Mouse (Mus musculus): ENCODE results near the gene Synpr. TPM values are rescaled to one million over a fixed set of nuclear protein-coding genes. Genes with fewer than 3 reads are reported as not detected.

Synpr gene
- polyA plus RNA-seq, 1 experiment from 2014 or later: 7.7 TPM

DNA sequence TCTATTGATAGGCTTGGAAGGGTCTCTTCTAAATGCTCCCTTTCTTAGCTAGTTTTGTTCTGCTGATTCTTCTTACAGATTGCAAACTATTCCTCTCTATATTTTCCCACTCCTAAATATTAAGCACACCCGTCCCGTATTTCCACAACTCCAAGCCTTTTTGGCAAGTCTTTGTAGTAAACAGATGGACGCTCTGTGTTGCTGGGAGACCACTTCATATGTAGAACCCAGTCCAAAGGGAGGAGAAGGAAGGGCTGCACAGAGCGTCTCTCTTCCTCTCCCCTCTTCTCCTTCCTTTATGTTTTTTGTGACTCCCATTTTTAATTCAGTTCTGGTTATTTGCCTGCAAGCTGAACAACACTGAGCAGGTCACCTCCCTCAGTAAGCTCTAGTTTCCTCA, 1.4 kb upstream of the Synpr start:
- DNase-seq (ENCODE audit: low spot score, missing footprints) (no peak), ATAC-seq (ENCODE audit: low FRiP score) (no peak)
- WGBS: 69% methylated on average over 4 of the region's 4 CpGs
- Histone ChIP-seq H3K9me3 (ENCODE audit: control insufficient read depth, low read length) (no peaks in the 10 kb centered on the region), H3K36me3 (ENCODE audit: control insufficient read depth, insufficient read depth, low read length) (no peaks in the 10 kb centered on the region), H3K4me3 (ENCODE audit: low read depth, low read length) (no peak overlapping the region), H3K27ac (ENCODE audit: low read depth, low read length) (no peak overlapping the region), H3K27me3 (ENCODE audit: control insufficient read depth, insufficient read depth, low read length) (no peaks in the 10 kb centered on the region; the same call in 1 of the 2 replicates), H3K4me2 (no peak overlapping the region), H3K4me1 (ENCODE audit: control insufficient read depth, insufficient read depth, low read length) (no peaks in the 10 kb centered on the region; the same call in 1 of the 2 replicates), H3K9ac (ENCODE audit: low read length) (no peak overlapping the region)

DNA sequence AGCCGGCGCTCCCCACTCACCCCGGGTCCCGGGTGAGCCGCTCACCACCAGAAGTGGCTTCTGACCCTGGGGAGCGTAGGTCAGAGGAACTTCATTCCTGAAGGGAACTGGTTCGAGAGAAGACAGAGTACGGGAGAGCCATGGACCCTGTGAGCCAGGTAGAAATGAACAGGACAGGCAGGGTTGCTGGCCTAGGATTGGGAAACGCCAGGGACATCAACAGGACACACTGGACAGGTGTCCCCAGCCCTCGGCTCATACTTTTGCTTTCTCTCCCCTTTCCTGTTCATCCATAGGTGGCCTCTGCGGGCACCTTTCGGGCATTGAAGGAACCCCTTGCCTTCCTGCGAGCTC, 242 bp downstream of the Synpr start:
- Histone ChIP-seq H3K4me1 (ENCODE audit: control insufficient read depth, insufficient read depth, low read length) (no peaks in the 10 kb centered on the region; the same call in 1 of the 2 replicates), H3K27me3 (ENCODE audit: control insufficient read depth, insufficient read depth, low read length) (no peaks in the 10 kb centered on the region; the same call in 1 of the 2 replicates), H3K9ac (ENCODE audit: low read length) (peak overlapping the region; percentile 56), H3K4me2 (peak overlapping the region; percentile 78), H3K4me3 (ENCODE audit: low read depth, low read length) (peak overlapping the region; percentile 33), H3K36me3 (ENCODE audit: control insufficient read depth, insufficient read depth, low read length) (no peaks in the 10 kb centered on the region), H3K9me3 (ENCODE audit: control insufficient read depth, low read length) (no peaks in the 10 kb centered on the region), H3K27ac (ENCODE audit: low read depth, low read length) (no peak overlapping the region)
- 13% methylated on average over 13 of the region's 13 CpGs for WGBS
- DNase-seq (ENCODE audit: low spot score, missing footprints) (no peak), ATAC-seq (ENCODE audit: low FRiP score) (no peak)

DNA sequence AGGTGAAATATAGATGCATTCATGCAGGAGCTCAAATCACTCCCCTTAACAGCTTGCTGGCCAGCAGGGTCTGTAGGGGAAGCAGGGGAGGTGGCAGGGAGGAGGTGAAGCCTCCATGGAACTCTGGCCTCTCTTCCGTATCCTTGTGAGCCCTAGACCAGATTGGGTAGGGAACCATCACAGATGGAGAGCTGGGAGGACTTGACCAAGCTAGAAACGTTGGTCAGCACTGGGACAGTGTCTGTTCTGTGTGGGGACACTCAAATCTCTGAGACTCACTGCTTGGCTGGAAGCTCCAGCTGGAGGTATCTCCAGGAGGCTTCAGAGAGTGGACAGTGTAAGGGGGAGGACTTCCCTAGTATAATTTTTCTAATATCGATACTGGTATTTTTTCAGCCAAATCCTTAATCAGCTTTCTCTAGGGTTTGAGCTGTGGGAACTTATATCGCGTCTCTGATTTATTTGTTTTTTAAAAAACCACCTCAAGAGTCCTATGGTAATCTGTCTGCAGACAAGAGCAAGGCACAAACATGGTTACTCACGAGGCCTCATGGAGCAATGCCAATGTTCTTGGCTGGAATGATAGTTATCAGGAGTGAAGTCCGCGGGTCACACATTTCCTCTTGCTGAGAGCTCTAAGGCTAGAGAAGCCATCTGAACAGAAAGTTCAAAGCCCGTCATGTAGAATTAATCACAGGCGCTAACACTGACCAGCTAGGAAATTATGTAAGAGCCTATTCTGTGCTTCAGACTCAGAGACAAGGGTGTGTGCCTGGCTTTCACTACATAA, 956 bp downstream of the Synpr start:
- WGBS: 85% methylated on average over 10 of the region's 10 CpGs
- no peak overlapping the region for H3K27ac ChIP-seq (ENCODE audit: low read depth, low read length)
- H3K4me2 ChIP-seq: no peak overlapping the region
- no peak overlapping the region for H3K4me3 ChIP-seq (ENCODE audit: low read depth, low read length)
- H3K36me3 ChIP-seq (ENCODE audit: control insufficient read depth, insufficient read depth, low read length): no peaks in the 10 kb centered on the region
- ATAC-seq (ENCODE audit: low FRiP score) (no peak), DNase-seq (ENCODE audit: low spot score, missing footprints) (no peak)
- no peaks in the 10 kb centered on the region; the same call in 1 of the 2 replicates for H3K4me1 ChIP-seq (ENCODE audit: control insufficient read depth, insufficient read depth, low read length)
- no peaks in the 10 kb centered on the region for H3K9me3 ChIP-seq (ENCODE audit: control insufficient read depth, low read length)
- no peaks in the 10 kb centered on the region; the same call in 1 of the 2 replicates for H3K27me3 ChIP-seq (ENCODE audit: control insufficient read depth, insufficient read depth, low read length)
- H3K9ac ChIP-seq (ENCODE audit: low read length): no peak overlapping the region

DNA sequence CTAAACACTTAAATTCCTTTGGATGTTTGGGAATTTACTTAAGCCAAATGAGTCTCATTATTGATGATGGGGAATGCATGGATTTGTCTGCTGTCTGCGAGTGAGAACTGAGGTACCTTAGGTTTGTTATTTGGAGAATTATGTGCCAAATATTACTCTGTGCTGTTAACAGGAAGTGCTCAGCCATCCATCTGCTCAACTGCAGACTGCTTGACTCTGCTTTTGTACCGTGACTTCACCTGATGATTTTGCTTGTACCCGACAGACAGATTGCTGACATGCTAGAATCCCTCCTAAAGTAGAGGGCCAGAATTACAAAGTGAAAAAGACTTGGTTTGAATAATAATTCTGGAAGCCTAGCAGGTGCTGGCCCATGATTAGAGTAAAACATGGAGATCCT, 9.6 kb downstream of the Synpr start:
- Histone ChIP-seq H3K4me3 (ENCODE audit: low read depth, low read length) (no peak overlapping the region), H3K36me3 (ENCODE audit: control insufficient read depth, insufficient read depth, low read length) (no peaks in the 10 kb centered on the region), H3K27ac (ENCODE audit: low read depth, low read length) (no peak overlapping the region), H3K27me3 (ENCODE audit: control insufficient read depth, insufficient read depth, low read length) (no peaks in the 10 kb centered on the region), H3K9me3 (ENCODE audit: control insufficient read depth, low read length) (no peaks in the 10 kb centered on the region), H3K4me2 (no peak overlapping the region), H3K9ac (ENCODE audit: low read length) (no peak overlapping the region), H3K4me1 (ENCODE audit: control insufficient read depth, insufficient read depth, low read length) (no peaks in the 10 kb centered on the region)
- no peak for ATAC-seq (ENCODE audit: low FRiP score)
- 87% methylated on average over 3 of the region's 3 CpGs for WGBS
- DNase-seq (ENCODE audit: low spot score, missing footprints): no peak

DNA sequence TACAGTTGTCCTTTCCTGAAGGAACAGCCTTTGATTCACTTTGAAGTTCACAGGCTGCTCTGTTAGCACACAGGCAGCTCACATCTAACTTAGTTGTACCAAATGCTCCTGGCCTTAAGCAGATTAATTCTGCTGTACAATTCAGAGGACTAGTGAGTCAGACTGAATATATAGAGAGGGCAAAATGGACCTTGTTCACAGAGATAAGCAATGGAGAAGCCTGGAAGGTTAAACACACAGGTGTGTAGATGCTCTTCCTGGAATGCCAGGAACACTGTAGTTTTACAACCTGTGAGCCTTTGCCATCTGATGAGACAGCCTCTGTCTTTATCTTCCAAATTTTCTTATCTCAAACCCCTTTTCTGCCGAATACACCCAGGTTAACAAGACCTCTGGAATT, 29.7 kb downstream of the Synpr start:
- Histone ChIP-seq H3K9ac (ENCODE audit: low read length) (no peak overlapping the region), H3K36me3 (ENCODE audit: control insufficient read depth, insufficient read depth, low read length) (no peaks in the 10 kb centered on the region), H3K27me3 (ENCODE audit: control insufficient read depth, insufficient read depth, low read length) (no peaks in the 10 kb centered on the region), H3K4me3 (ENCODE audit: low read depth, low read length) (no peak overlapping the region), H3K9me3 (ENCODE audit: control insufficient read depth, low read length) (no peaks in the 10 kb centered on the region), H3K27ac (ENCODE audit: low read depth, low read length) (no peak overlapping the region), H3K4me1 (ENCODE audit: control insufficient read depth, insufficient read depth, low read length) (no peaks in the 10 kb centered on the region), H3K4me2 (no peak overlapping the region)
- 73% methylated on average over 1 of the region's 1 CpGs for WGBS
- DNase-seq (ENCODE audit: low spot score, missing footprints) (no peak), ATAC-seq (ENCODE audit: low FRiP score) (no peak)

DNA sequence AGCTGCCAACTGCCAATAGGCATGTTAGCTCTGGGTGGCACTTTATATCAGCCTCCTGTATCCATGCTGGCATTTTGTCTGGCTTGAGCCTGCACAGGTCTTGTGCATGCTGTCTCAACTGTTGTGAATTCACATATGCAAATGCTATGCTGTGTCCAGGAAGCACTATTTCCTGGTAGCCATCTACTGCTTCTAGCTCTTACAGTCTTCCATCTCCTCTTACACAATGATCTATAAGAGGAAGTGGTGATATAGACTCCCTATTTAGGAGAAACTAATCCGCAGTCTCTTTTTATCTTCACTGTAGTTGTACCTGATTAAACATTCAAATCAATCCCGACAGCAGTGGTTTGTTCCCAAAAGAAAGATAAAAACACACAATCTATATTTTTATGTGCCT, 43.9 kb downstream of the Synpr start:
- ATAC-seq (ENCODE audit: low FRiP score) (no peak), DNase-seq (ENCODE audit: low spot score, missing footprints) (no peak)
- H3K27ac ChIP-seq (ENCODE audit: low read depth, low read length): no peak overlapping the region
- H3K4me1 ChIP-seq (ENCODE audit: control insufficient read depth, insufficient read depth, low read length): no peaks in the 10 kb centered on the region
- no peak overlapping the region for H3K4me2 ChIP-seq
- no peak overlapping the region for H3K9ac ChIP-seq (ENCODE audit: low read length)
- no peaks in the 10 kb centered on the region for H3K36me3 ChIP-seq (ENCODE audit: control insufficient read depth, insufficient read depth, low read length)
- 88% methylated on average over 2 of the region's 2 CpGs for WGBS
- no peaks in the 10 kb centered on the region for H3K27me3 ChIP-seq (ENCODE audit: control insufficient read depth, insufficient read depth, low read length)
- no peaks in the 10 kb centered on the region for H3K9me3 ChIP-seq (ENCODE audit: control insufficient read depth, low read length)
- H3K4me3 ChIP-seq (ENCODE audit: low read depth, low read length): no peak overlapping the region

DNA sequence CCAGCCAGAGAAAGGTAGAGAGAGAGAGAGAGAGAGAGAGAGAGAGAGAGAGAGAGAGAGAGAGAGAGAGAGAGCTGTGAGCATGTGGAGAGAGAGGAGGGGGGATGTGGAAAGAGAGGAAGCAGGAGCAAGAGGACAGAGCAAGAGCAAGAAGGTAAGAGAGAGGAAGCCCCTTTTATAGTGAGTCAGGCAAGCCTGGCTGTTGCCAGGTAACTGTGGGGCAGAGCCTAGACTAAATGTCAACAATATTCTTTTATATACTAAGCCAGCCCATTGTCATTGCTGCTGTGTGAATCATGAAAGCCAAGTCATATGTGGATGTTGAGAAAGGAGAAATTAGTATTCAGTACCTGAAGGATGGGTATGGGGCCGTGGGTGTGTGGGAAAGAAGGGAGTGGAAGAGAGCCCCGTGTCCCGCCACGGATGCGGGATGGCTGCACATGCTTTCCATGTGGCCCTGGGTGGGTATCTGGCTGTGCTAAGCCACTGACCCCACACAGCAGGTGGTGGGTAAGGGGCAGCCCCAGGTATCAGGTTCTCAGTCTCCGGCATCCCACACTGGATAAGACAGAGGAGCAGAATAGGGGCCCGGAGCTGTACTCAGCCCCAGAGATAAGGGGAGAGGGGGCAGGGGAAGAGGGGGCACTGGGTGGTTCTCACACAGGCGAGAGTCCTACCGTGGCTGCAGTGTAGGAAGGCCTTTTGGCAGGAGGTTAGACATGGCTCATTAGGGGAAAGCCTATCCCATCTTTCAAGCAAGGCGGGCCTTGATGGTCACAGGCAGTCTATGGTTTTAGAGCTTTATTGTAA, 48.1 kb downstream of the Synpr start:
- no peaks in the 10 kb centered on the region for H3K9me3 ChIP-seq (ENCODE audit: control insufficient read depth, low read length)
- H3K4me2 ChIP-seq: no peak overlapping the region
- H3K9ac ChIP-seq (ENCODE audit: low read length): no peak overlapping the region
- H3K27me3 ChIP-seq (ENCODE audit: control insufficient read depth, insufficient read depth, low read length): no peaks in the 10 kb centered on the region
- WGBS: 64% methylated on average over 10 of the region's 10 CpGs
- H3K4me3 ChIP-seq (ENCODE audit: low read depth, low read length): no peak overlapping the region
- H3K27ac ChIP-seq (ENCODE audit: low read depth, low read length): no peak overlapping the region
- peak; percentile 67 for ATAC-seq (ENCODE audit: low FRiP score)
- no peaks in the 10 kb centered on the region for H3K36me3 ChIP-seq (ENCODE audit: control insufficient read depth, insufficient read depth, low read length)
- no peaks in the 10 kb centered on the region for H3K4me1 ChIP-seq (ENCODE audit: control insufficient read depth, insufficient read depth, low read length)
- DNase-seq (ENCODE audit: low spot score, missing footprints): no peak

DNA sequence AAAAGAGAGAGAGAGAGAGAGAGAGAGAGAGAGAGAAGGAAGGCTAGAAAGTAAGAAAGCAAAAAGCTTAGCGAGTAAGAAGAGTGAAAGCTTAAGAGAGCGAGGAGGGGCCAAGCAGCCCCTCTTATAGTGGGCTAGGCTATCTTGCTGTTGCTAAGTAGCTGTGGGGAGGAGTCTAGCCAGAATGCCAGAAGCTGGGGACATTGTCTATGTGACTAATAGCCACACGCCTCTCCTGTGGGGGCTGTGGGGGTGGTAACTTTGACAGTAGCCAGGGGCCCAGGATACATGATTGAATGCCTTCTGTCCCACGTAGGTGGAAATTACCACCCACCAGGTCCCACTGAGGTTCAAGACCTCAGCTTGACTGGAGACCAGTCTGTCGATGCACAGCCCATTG, 48.8 kb downstream of the Synpr start:
- no peak for ATAC-seq (ENCODE audit: low FRiP score)
- no peak overlapping the region for H3K4me2 ChIP-seq

DNA sequence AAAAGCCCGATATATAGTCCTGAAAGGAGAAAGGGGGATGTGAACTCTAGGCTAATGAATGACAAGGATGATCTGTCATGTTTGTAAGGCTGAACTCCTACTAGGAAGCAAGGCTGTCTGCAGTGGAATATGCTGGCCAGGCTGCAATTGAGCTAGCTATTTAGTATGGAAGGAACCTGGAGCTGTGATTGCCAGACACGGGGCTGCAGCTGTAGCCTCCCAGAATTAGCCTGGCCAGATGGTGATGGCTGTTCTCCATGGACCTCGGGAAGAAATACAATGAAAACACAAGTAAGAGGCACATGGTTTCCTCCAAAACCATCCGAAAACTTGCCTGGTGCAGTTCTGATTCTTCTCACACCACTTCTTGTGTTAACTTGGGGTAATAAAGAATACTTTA, 51.6 kb downstream of the Synpr start:
- H3K36me3 ChIP-seq (ENCODE audit: control insufficient read depth, insufficient read depth, low read length): no peaks in the 10 kb centered on the region
- ATAC-seq (ENCODE audit: low FRiP score) (no peak), DNase-seq (ENCODE audit: low spot score, missing footprints) (no peak)

More for the DNA sequence above, 48.8 kb downstream of the Synpr start:
- WGBS: 62% methylated on average over 5 of the region's 5 CpGs
- Histone ChIP-seq H3K4me3 (ENCODE audit: low read depth, low read length) (no peak overlapping the region), H3K27ac (ENCODE audit: low read depth, low read length) (no peak overlapping the region), H3K27me3 (ENCODE audit: control insufficient read depth, insufficient read depth, low read length) (no peaks in the 10 kb centered on the region), H3K4me1 (ENCODE audit: control insufficient read depth, insufficient read depth, low read length) (no peaks in the 10 kb centered on the region), H3K9me3 (ENCODE audit: control insufficient read depth, low read length) (no peaks in the 10 kb centered on the region), H3K36me3 (ENCODE audit: control insufficient read depth, insufficient read depth, low read length) (no peaks in the 10 kb centered on the region), H3K9ac (ENCODE audit: low read length) (no peak overlapping the region)
- no peak for DNase-seq (ENCODE audit: low spot score, missing footprints)

More for the DNA sequence above, 51.6 kb downstream of the Synpr start:
- Histone ChIP-seq H3K27me3 (ENCODE audit: control insufficient read depth, insufficient read depth, low read length) (no peaks in the 10 kb centered on the region), H3K4me2 (no peak overlapping the region), H3K27ac (ENCODE audit: low read depth, low read length) (no peak overlapping the region), H3K4me1 (ENCODE audit: control insufficient read depth, insufficient read depth, low read length) (no peaks in the 10 kb centered on the region), H3K4me3 (ENCODE audit: low read depth, low read length) (no peak overlapping the region), H3K9ac (ENCODE audit: low read length) (no peak overlapping the region), H3K9me3 (ENCODE audit: control insufficient read depth, low read length) (no peaks in the 10 kb centered on the region)
- 73% methylated on average over 4 of the region's 4 CpGs for WGBS

All from midbrain, embryonic 11.5 days (tissue).